Mouse (Mus musculus) liver, embryonic 14.5 days (tissue): ENCODE results near the gene Vsig10l.

Experiments used
- CTCF ChIP-seq: IDR thresholded peaks from 2 replicates; pipeline ENCODE4 v1.5.1; 2016; ENCODE audit warnings: antibody characterized with exemption, low read depth, control low read depth
- EP300 ChIP-seq: IDR thresholded peaks from 2 replicates; pipeline ENCODE4 v1.6.1; 2016; ENCODE audit warnings: antibody characterized with exemption, low read depth

GRCm38 (mm10) chr7:43483236-43483635 lies 20.3 kb downstream of the Vsig10l start:
- TF ChIP-seq CTCF (no peak), EP300 (no peak)
